Mouse (Mus musculus) cerebellum, adult 2 months (tissue): ENCODE results near the gene Nod2. TPM values are rescaled to one million over a fixed set of nuclear protein-coding genes. Genes with fewer than 3 reads are reported as not detected.

Experiments used
- DNase-seq, 2 experiments: peaks; one replicate each; pipeline ENCODE4 v3.0.0; 2021
- H3K27ac ChIP-seq: fragments of 200-500 bp; 2 replicates; pipeline ENCODE4 v1.5.1; 2012; ENCODE audit warnings: low read length, control low read depth, inconsistent platforms; ENCODE audit not compliant: insufficient read depth
- H3K27me3 ChIP-seq: fragments of 200-500 bp; 2 replicates; pipeline ENCODE4 v1.6.1; 2012; ENCODE audit warnings: inconsistent platforms, mild to moderate bottlenecking, low read length, moderate library complexity; ENCODE audit not compliant: control insufficient read depth, insufficient read depth
- H3K4me1 ChIP-seq: fragments of 200-500 bp; 2 replicates; pipeline ENCODE4 v1.6.1; 2011; ENCODE audit warnings: low read length; ENCODE audit not compliant: control insufficient read depth, insufficient read depth
- H3K4me3 ChIP-seq: fragments of 200-500 bp; replicated peaks from 2 replicates; pipeline ENCODE3; 2011; ENCODE audit warnings: mild to moderate bottlenecking, low read depth, low read length, control low read depth; ENCODE audit not compliant: insufficient read depth
- CTCF ChIP-seq: fragments of 200-500 bp; IDR thresholded peaks from 2 replicates; pipeline ENCODE4 v1.5.1; 2011; ENCODE audit warnings: low read depth, mild to moderate bottlenecking, control low read depth, low read length, moderate library complexity, borderline replicate concordance; ENCODE audit not compliant: insufficient read depth
- POLR2A ChIP-seq: fragments of 200-500 bp; IDR thresholded peaks from 2 replicates; pipeline ENCODE4 v1.6.1; 2011; ENCODE audit warnings: low read length, control low read depth, borderline replicate concordance; ENCODE audit not compliant: insufficient read depth
- WGBS: fragments of 180-500 bp; shearing (Covaris S2); methylation state at CpG from one replicate; pipeline ENCODE4 v1.1.7; 2018; 5-methylcytosine and 5-hydroxymethylcytosine counted together
- polyA plus RNA-seq: library from polyadenylated mRNA; depleted of rRNA; stranded (reverse); fragments of >200 nt; gene quantifications from 2 replicates; pipeline ENCODE4 v1.2.3, GENCODE M21; 2012

Nod2 gene
- polyA plus RNA-seq, 1 experiment: 0.28 TPM

GRCm38 (mm10) chr8:88689151-88689550 is 42.0 kb downstream of the Nod2 start:
- H3K27me3 ChIP-seq: no peaks in the 10 kb centered on the region
- TF ChIP-seq CTCF (no peak), POLR2A (no peak)
- no peak overlapping the region for H3K4me3 ChIP-seq
- no peaks in the 10 kb centered on the region for H3K4me1 ChIP-seq
- DNase-seq: no peak
- H3K27ac ChIP-seq: no peak overlapping the region
- WGBS: 81% methylated on average over 6 of the region's 6 CpGs

GRCm38 (mm10) chr8:88689891-88690290 is 42.8 kb downstream of the Nod2 start:
- Histone ChIP-seq H3K4me1 (no peaks in the 10 kb centered on the region), H3K27me3 (no peaks in the 10 kb centered on the region), H3K4me3 (no peak overlapping the region), H3K27ac (no peak overlapping the region)
- 93% methylated on average over 6 of the region's 6 CpGs for WGBS
- DNase-seq: no peak
- TF ChIP-seq POLR2A: no peak
- no peak for TF ChIP-seq CTCF

- Histone ChIP-seq H3K27me3 (no peaks in the 10 kb centered on the region), H3K4me1 (no peaks in the 10 kb centered on the region), H3K4me3 (no peak overlapping the region), H3K27ac (no peak overlapping the region)
- DNase-seq: no peak
- 44% methylated on average over 4 of the region's 4 CpGs for WGBS
- no peak for TF ChIP-seq POLR2A
- TF ChIP-seq CTCF: no peak
Measured at GRCm38 (mm10) chr8:88691342-88691948, 44.3 kb downstream of the Nod2 start.

- H3K27ac ChIP-seq: no peak overlapping the region
- no peaks in the 10 kb centered on the region for H3K4me1 ChIP-seq
- H3K4me3 ChIP-seq: no peak overlapping the region
- DNase-seq: no peak
- no peaks in the 10 kb centered on the region for H3K27me3 ChIP-seq
- 49% methylated on average over 7 of the region's 7 CpGs for WGBS
- no peak for TF ChIP-seq POLR2A
- no peak for TF ChIP-seq CTCF
Measured at GRCm38 (mm10) chr8:88691961-88692360, 44.8 kb downstream of the Nod2 start.

GRCm38 (mm10) chr8:88692866-88693265 is 45.8 kb downstream of the Nod2 start:
- no peak overlapping the region for H3K27ac ChIP-seq
- no peak for DNase-seq
- TF ChIP-seq POLR2A (no peak), CTCF (no peak)
- 52% methylated on average over 6 of the region's 6 CpGs for WGBS
- no peak overlapping the region for H3K4me3 ChIP-seq
- no peaks in the 10 kb centered on the region for H3K27me3 ChIP-seq
- H3K4me1 ChIP-seq: no peaks in the 10 kb centered on the region

GRCm38 (mm10) chr8:88693376-88693775 is 46.3 kb downstream of the Nod2 start:
- Histone ChIP-seq H3K27me3 (no peaks in the 10 kb centered on the region), H3K27ac (no peak overlapping the region), H3K4me3 (no peak overlapping the region), H3K4me1 (no peaks in the 10 kb centered on the region)
- no peak for TF ChIP-seq POLR2A
- TF ChIP-seq CTCF: no peak
- 92% methylated on average over 4 of the region's 4 CpGs for WGBS
- DNase-seq: no peak

- H3K27ac ChIP-seq: no peak overlapping the region
- no peak for DNase-seq
- H3K27me3 ChIP-seq: no peaks in the 10 kb centered on the region
- TF ChIP-seq POLR2A (no peak), CTCF (no peak)
- WGBS: 80% methylated on average over 7 of the region's 7 CpGs
- H3K4me1 ChIP-seq: no peaks in the 10 kb centered on the region
- no peak overlapping the region for H3K4me3 ChIP-seq
Measured at GRCm38 (mm10) chr8:88694291-88694690, 47.2 kb downstream of the Nod2 start.

- TF ChIP-seq CTCF (no peak), POLR2A (no peak)
- 2% methylated on average over 7 of the region's 7 CpGs for WGBS
- peak; percentile 41 to 49 for DNase-seq
- Histone ChIP-seq H3K27me3 (no peaks in the 10 kb centered on the region), H3K27ac (no peak overlapping the region), H3K4me1 (peaks cover 2% of the 10 kb centered on the region; the same call in 1 of the 2 replicates), H3K4me3 (peak overlapping the region; percentile 60)
Measured at GRCm38 (mm10) chr8:88696228-88696627, 49.1 kb downstream of the Nod2 start.
